Mouse (Mus musculus): ENCODE measurements at regions not wholly inside any gene's neighbourhood (a gene's known extent, or its start where the extent isn't known, plus 50 kb on each side); places are given as distances from the start of the nearest gene placed in this dataset.

- TF ChIP-seq POLR2A (IDR thresholded peaks at IDR 0.05; ENCODE audit: extremely low read depth, insufficient read depth, low read length) (no peak), CTCF (IDR thresholded peaks at IDR 0.05; ENCODE audit: extremely low read depth, insufficient read depth, low read length) (no peak)
These were observed 255.4 kb upstream of the Msl3l2 start for GRCm38 (mm10) chr10:55851361-55851760.

Measured in cortical plate, adult 2 months (tissue).